Mouse (Mus musculus) Patski (cell line): ENCODE results near the gene Zmiz1. TPM values are rescaled to one million over a fixed set of nuclear protein-coding genes. Genes with fewer than 3 reads are reported as not detected.

Source experiments
- ATAC-seq: fragments of 100-300 bp; one replicate; pipeline ENCODE4 v1.8.0; 2021
- CTCF ChIA-PET: fragments of 350-600 bp; sonication (Branson Sonifier 250); formaldehyde crosslinking; loops from one replicate; lab custom pipeline; 2022; ENCODE audit warnings: inconsistent platforms; lab: Charles Lee
- POLR2A ChIA-PET: fragments of 350-600 bp; sonication (Branson Sonifier 250); formaldehyde crosslinking; loops from one replicate; lab custom pipeline; 2022; ENCODE audit warnings: antibody characterized with exemption, inconsistent platforms; lab: Charles Lee
- DNase-seq: peaks from one replicate; pipeline ENCODE4 v3.0.0-alpha.2; 2011; ENCODE audit warnings: low read depth, low spot score
- H3K27me3 ChIP-seq: fragments of 371-371 bp; one replicate; pipeline ENCODE4 v1.5.1; 2021
- CTCF ChIP-seq: fragments of 100-300 bp; IDR thresholded peaks from one replicate; pipeline ENCODE4 v1.5.1; 2021
- in situ Hi-C: fragments of 300-500 bp; cut with MboI; formaldehyde crosslinking; loops from 3 replicates; pipeline ENCODE4 v1.11.1; 2018; ENCODE audit warnings: low pct_unique_long_range_greater_than_20kb, mixed read lengths
- polyA plus RNA-seq: library from polyadenylated mRNA; unstranded; gene quantifications from one replicate; pipeline ENCODE4 v1.2.3, GENCODE M21; 2021

The Zmiz1 gene
- polyA plus RNA-seq, 1 experiment from 2014 or later: 55.2 TPM

- ChIA-PET CTCF (interaction anchor here (1.4 to 1.7 kb wide), 2 partner anchors 14 to 15 kb away, joined by 3 to 5 read pairs; no protein-coding TSS in a partner anchor), POLR2A (interaction anchor here (0.7 kb wide), 1 partner anchor 13 kb away, joined by 4 read pairs; no protein-coding TSS in a partner anchor)
- DNase-seq (no peak), ATAC-seq (no peak)
- TF ChIP-seq CTCF: no peak
- no peaks in the 10 kb centered on the region for H3K27me3 ChIP-seq
- in situ Hi-C loops: no loop called here
These were observed 91.2 kb downstream of the Zmiz1 start for GRCm38 (mm10) chr14:25549871-25550840.

GRCm38 (mm10) chr14:25551731-25552130 lies 92.7 kb downstream of the Zmiz1 start:
- H3K27me3 ChIP-seq: no peaks in the 10 kb centered on the region
- no peak for DNase-seq
- in situ Hi-C loops: no loop called here
- ATAC-seq: peak; percentile 42
- TF ChIP-seq CTCF: no peak
- CTCF ChIA-PET: no interaction called here
- POLR2A ChIA-PET: interaction anchor here (1.1 kb wide), 1 partner anchor 87 kb away, joined by 3 read pairs; no protein-coding TSS in a partner anchor

- ChIA-PET POLR2A (no interaction called here), CTCF (interaction anchor here (1.9 kb wide), 1 partner anchor 9 kb away, joined by 4 read pairs; no protein-coding TSS in a partner anchor)
- H3K27me3 ChIP-seq: no peaks in the 10 kb centered on the region
- ATAC-seq: no peak
- DNase-seq: no peak
- in situ Hi-C loops: no loop called here
- TF ChIP-seq CTCF: no peak
These were observed 94.4 kb downstream of the Zmiz1 start for GRCm38 (mm10) chr14:25553382-25553781.

- ATAC-seq: peak; percentile 44
- POLR2A ChIA-PET: interaction anchor here (1.2 kb wide), 1 partner anchor 95 kb away, joined by 3 read pairs; no protein-coding TSS in a partner anchor
- CTCF ChIA-PET: interaction anchor here (1.8 to 1.9 kb wide), 2 partner anchors 8 to 10 kb away, joined by 3 to 4 read pairs; no protein-coding TSS in a partner anchor
- DNase-seq: no peak
- no peaks in the 10 kb centered on the region for H3K27me3 ChIP-seq
- in situ Hi-C loops: no loop called here
- TF ChIP-seq CTCF: no peak
These were observed 95.8 kb downstream of the Zmiz1 start for GRCm38 (mm10) chr14:25554781-25555180.

- ATAC-seq (no peak), DNase-seq (no peak)
- POLR2A ChIA-PET: interaction anchor here (1.2 kb wide), 1 partner anchor 95 kb away, joined by 3 read pairs; no protein-coding TSS in a partner anchor
- CTCF ChIA-PET: interaction anchor here (0.7 to 1.9 kb wide), 4 partner anchors 9 to 170 kb away, joined by 3 to 4 read pairs (median 3); no protein-coding TSS in a partner anchor
- in situ Hi-C loops: no loop called here
- H3K27me3 ChIP-seq: no peaks in the 10 kb centered on the region
- TF ChIP-seq CTCF: no peak
These were observed 96.4 kb downstream of the Zmiz1 start for GRCm38 (mm10) chr14:25555291-25555781.

GRCm38 (mm10) chr14:25555848-25556247 lies 96.9 kb downstream of the Zmiz1 start:
- ChIA-PET CTCF (interaction anchor here (0.7 to 1.8 kb wide), 3 partner anchors 10 to 170 kb away, joined by 3 read pairs; no protein-coding TSS in a partner anchor), POLR2A (interaction anchor here (1.2 kb wide), 1 partner anchor 96 kb away, joined by 3 read pairs; no protein-coding TSS in a partner anchor)
- H3K27me3 ChIP-seq: no peaks in the 10 kb centered on the region
- in situ Hi-C loops: no loop called here
- TF ChIP-seq CTCF: no peak
- no peak for DNase-seq
- no peak for ATAC-seq

GRCm38 (mm10) chr14:25557014-25557413 lies 98.0 kb downstream of the Zmiz1 start:
- CTCF ChIA-PET: no interaction called here
- in situ Hi-C loops: no loop called here
- ATAC-seq (no peak), DNase-seq (no peak)
- no peak for TF ChIP-seq CTCF
- H3K27me3 ChIP-seq: no peaks in the 10 kb centered on the region
- POLR2A ChIA-PET: no interaction called here

- ATAC-seq (no peak), DNase-seq (no peak)
- ChIA-PET POLR2A (interaction anchor here (1.0 kb wide), 1 partner anchor 70 kb away, joined by 3 read pairs; no protein-coding TSS in a partner anchor), CTCF (interaction anchor here (2.0 kb wide), 1 partner anchor 19 kb away, joined by 4 read pairs; no protein-coding TSS in a partner anchor)
- in situ Hi-C loops: no loop called here
- no peaks in the 10 kb centered on the region for H3K27me3 ChIP-seq
- TF ChIP-seq CTCF: no peak
These were observed 99.5 kb downstream of the Zmiz1 start for GRCm38 (mm10) chr14:25558479-25558878.

GRCm38 (mm10) chr14:25559907-25560306 lies 100.9 kb downstream of the Zmiz1 start:
- in situ Hi-C loops: no loop called here
- POLR2A ChIA-PET: no interaction called here

GRCm38 (mm10) chr14:25560841-25561240 lies 101.9 kb downstream of the Zmiz1 start:
- ATAC-seq (no peak), DNase-seq (no peak)
- in situ Hi-C loops: no loop called here
- no peak for TF ChIP-seq CTCF
- ChIA-PET POLR2A (interaction anchor here (0.6 kb wide), 1 partner anchor 37 kb away, joined by 3 read pairs; no protein-coding TSS in a partner anchor), CTCF (no interaction called here)
- no peaks in the 10 kb centered on the region for H3K27me3 ChIP-seq

More at GRCm38 (mm10) chr14:25559907-25560306, 100.9 kb downstream of the Zmiz1 start:
- CTCF ChIA-PET: interaction anchor here (2.0 kb wide), 1 partner anchor 20 kb away, joined by 4 read pairs; no protein-coding TSS in a partner anchor
- ATAC-seq (no peak), DNase-seq (no peak)
- TF ChIP-seq CTCF: no peak
- no peaks in the 10 kb centered on the region for H3K27me3 ChIP-seq
